Mouse (Mus musculus) embryonic fibroblast, embryonic 13.5 days (primary cell): Measurements from ENCODE around the gene Wwox. TPM values are rescaled to one million over a fixed set of nuclear protein-coding genes. Genes with fewer than 3 reads are reported as not detected.

Source experiments
- H3K27ac ChIP-seq: 2 replicates; pipeline ENCODE4 v1.5.1; 2012; ENCODE audit warnings: low read length, control low read depth, inconsistent platforms; ENCODE audit not compliant: insufficient read depth
- H3K4me1 ChIP-seq: 2 replicates; pipeline ENCODE4 v1.6.1; 2011; ENCODE audit warnings: low read length; ENCODE audit not compliant: control insufficient read depth, insufficient read depth
- H3K4me3 ChIP-seq: 2 replicates; pipeline ENCODE4 v1.5.1; 2011; ENCODE audit warnings: mild to moderate bottlenecking, control low read depth, low read length; ENCODE audit not compliant: insufficient read depth
- CTCF ChIP-seq: IDR thresholded peaks from 2 replicates; pipeline ENCODE4 v1.5.1; 2011; ENCODE audit warnings: mild to moderate bottlenecking, control low read depth, low read length, moderate library complexity, borderline replicate concordance; ENCODE audit not compliant: insufficient read depth
- POLR2A ChIP-seq: IDR thresholded peaks from 2 replicates; pipeline ENCODE4 v1.6.1; 2011; ENCODE audit warnings: low read depth, mild to moderate bottlenecking, control low read depth, low read length, moderate library complexity
- polyA plus RNA-seq: library from polyadenylated mRNA; stranded (reverse); fragments of >200 nt; gene quantifications from 2 replicates; pipeline ENCODE4 v1.2.4, GENCODE M21; 2011; ENCODE audit warnings: low read depth; ENCODE audit not compliant: missing spikeins, insufficient read length

The Wwox gene
- polyA plus RNA-seq, 1 experiment: 8.7 TPM

DNA sequence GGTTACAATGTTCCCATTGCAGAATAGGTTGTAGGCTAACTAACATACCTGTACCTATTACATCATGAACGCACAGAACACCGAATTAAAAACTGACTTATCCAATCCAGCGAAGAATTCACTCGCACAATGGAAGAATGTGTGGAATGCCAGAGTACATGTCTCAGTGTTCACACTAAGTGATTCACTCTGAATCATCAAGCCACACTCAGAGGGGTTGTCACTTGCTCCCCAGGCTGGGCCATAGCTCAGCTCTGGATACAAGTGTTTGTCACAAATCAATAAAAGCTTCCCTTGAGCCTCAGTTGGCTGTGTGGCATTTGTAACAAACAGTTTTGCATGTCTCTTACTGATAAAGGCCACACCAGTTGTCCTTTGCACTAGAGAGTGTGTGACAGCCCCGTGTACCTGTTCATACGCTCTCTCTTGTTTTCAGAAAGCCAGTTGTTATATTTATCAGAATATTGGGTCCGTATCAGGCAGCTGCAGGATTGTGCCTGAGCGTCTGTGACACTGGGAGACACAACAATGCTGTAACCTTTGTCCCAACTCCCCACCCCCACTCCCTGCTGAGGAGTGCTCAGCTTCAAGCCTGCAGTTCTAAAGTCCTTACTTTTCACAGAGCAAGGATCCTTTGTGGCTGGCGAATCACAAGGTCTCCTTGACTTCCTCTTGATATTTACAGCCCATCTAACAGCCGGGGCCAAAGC lies 338.0 kb downstream of the Wwox start:
- H3K4me1 ChIP-seq: peaks cover 19% of the 10 kb centered on the region
- TF ChIP-seq POLR2A: no peak
- no peak for TF ChIP-seq CTCF
- H3K27ac ChIP-seq: no peak overlapping the region

DNA sequence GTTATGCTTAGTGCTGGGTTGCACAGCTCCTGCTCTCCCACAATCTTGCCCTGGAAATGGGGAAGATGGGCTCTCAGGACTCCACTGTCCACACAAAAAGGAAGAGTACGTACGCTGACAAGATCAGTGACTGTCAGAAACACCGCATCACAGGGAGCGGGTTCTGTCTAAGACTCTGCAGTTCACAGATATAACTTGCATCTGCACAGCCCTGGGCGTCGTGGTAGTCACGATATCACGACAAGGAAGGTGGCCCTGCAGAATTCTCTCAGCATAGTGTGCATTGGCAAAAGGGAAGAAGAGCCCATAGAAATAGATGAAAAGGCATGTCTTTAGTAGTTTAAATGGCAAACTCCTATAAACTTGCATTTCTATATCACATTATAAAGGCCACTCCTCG lies 339.5 kb downstream of the Wwox start:
- peaks cover 11% of the 10 kb centered on the region; the same call in 1 of the 2 replicates for H3K4me1 ChIP-seq
- TF ChIP-seq CTCF: no peak
- no peak for TF ChIP-seq POLR2A

More for the DNA sequence above, 338.0 kb downstream of the Wwox start:
- no peak overlapping the region for H3K4me3 ChIP-seq

DNA sequence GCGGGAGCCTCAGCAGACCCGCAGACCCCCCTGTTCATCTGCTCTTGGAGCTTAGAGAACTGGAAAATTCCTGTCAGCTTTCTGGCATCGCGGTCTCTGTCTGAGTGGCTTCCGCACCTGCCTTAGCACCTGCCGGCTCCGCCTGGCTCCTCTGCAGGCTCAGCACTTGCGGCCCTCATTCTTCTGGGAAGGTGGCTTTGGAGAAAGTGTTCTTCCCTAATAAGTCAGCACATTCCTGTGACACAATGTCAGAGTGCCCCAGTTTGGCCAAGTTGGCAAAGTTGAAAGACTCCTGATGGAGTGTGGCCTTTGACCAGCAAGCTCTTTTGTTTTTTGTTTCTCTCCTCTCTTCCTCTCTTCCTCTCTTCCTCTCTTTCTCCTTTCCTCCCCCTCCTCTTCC lies 343.9 kb downstream of the Wwox start:
- TF ChIP-seq CTCF (no peak), POLR2A (no peak)
- Histone ChIP-seq H3K4me1 (no peaks in the 10 kb centered on the region), H3K27ac (no peak overlapping the region), H3K4me3 (no peak overlapping the region)

More for the DNA sequence above, 339.5 kb downstream of the Wwox start:
- Histone ChIP-seq H3K4me3 (no peak overlapping the region), H3K27ac (no peak overlapping the region)

DNA sequence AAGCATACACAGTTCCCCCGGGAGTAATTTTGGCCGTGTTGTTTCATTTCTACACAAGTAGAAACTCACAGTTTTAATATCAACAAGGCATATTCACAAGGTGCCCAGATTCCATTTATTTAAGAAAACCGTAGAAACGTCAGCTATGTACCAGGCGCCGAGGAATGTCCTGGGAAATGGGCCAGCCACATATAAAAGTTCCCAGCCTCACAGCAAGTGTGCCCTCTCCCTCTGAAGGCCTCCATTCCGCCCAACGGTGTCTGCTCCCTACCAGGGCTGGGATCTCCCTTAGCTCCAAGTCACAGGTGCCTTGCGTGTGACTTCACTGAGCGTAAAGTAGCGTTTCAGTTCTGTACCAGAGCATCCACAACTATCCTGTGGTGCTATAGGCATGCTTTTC lies 346.4 kb downstream of the Wwox start:
- no peak for TF ChIP-seq CTCF
- no peak for TF ChIP-seq POLR2A

DNA sequence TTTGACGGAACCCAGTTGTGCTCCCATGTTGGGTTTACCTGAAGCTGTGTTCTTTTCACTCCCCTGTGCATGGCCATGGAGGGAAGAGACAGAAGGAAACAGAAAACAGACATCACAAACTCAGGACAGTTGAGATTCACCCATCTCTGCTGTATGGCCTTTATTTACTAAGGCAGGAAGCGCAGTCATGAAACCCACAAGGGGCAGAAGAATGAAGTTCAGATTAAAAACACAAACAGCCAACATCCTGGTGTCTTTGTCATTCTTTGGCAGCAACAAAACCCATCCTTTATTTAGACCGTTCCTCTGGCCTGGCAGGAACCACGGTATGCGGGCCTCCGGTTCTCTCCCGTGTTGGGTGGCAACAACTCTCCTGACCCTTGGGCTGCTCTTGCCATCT lies 350.2 kb downstream of the Wwox start:
- Histone ChIP-seq H3K4me3 (no peak overlapping the region), H3K4me1 (no peaks in the 10 kb centered on the region), H3K27ac (no peak overlapping the region)
- no peak for TF ChIP-seq CTCF

More for the DNA sequence above, 346.4 kb downstream of the Wwox start:
- Histone ChIP-seq H3K27ac (no peak overlapping the region), H3K4me3 (no peak overlapping the region), H3K4me1 (no peaks in the 10 kb centered on the region)

DNA sequence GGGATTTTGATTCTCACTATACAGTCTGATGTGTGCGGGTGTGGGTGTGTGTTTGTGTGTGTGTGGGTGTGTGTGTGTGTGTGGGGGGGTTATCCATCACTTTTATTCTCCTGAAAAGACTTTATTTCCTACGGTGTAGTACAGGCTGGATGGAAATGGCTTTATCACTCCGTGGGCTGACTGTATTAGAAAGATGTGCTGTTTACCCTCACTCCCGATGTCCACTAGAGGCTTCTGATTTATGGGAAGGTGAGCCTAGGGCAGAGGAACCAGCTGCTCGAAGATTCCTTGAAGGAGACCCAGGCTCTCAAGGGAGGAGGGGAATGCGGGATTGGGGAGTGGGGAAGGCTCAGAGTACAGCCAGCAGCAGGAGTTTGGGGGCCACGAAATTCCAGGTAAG lies 351.3 kb downstream of the Wwox start:
- no peak for TF ChIP-seq CTCF
- TF ChIP-seq POLR2A: no peak
- Histone ChIP-seq H3K4me3 (no peak overlapping the region), H3K27ac (no peak overlapping the region), H3K4me1 (no peaks in the 10 kb centered on the region)

DNA sequence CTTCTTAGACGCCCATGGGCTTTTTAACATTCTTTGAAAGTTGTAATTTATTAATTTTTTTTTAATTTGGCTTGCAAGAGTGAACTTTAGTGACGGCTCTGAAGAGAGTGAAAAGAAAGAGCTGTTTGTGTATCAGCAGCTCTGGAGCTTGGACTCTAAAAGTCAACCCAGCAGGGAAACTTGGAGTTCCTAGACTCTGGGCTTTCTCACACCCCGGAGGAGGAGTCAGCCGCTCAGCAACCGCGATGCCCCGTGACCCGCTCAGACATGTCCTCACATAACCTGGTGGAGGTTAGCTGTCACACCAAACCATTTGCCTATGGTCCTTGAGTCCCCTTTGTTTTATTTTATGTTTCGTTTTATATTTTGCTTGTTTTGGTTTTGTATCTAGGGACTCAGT lies 354.2 kb downstream of the Wwox start:
- TF ChIP-seq CTCF: no peak
- TF ChIP-seq POLR2A: no peak

DNA sequence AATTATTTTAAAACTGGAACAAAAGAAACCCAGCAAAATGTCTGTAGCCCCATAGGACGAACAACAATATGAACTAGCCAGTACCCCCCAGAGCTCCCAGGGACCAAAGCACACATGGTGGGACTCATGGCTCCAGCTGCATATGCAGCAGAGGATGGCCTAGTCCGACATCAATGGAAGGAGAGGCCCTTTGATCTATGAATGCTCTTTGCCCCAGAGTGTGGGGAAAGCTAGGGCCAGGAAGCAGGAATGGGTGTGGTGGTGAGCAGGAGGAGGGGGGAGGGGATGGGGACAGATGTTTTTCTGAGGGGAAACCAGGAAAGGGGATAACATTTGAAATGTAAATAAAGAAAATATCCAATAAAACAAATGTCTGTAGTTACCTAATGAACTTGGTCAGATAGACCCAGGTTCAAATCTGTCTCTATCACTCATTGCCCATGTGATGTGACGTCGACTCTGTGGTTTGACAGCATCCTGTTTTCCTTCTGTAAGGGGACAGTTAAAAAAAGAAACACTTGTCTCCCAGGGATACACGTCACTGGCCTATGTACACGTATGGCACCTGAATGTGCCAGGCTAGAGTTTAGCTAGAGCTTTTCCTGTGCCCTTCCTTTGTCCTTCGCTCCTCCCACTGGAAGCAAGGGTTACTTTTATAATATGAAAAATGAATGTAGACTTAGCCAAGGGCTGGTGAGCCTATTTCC lies 362.1 kb downstream of the Wwox start:
- Histone ChIP-seq H3K27ac (no peak overlapping the region), H3K4me1 (no peaks in the 10 kb centered on the region), H3K4me3 (no peak overlapping the region)
- no peak for TF ChIP-seq POLR2A

More for the DNA sequence above, 354.2 kb downstream of the Wwox start:
- Histone ChIP-seq H3K4me1 (no peaks in the 10 kb centered on the region), H3K27ac (no peak overlapping the region), H3K4me3 (no peak overlapping the region)

DNA sequence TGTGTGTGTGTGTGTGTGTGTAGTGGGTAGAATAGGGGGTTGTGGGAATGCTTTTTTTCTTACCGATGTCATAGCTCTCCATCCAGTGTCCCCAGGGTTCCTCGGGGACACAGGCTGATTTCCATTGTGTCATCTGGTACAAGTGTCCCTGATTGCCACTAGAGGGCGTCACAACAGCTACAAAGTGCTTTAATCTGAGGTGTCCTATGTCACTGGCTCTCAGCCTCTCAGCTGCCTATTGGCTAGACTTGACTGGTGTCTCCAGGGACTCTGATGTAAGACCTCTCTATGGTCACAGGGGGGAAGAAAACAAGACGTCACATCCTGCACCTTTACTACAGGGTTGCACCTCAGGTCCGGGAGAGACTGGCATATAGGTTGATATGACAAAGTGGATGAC lies 363.7 kb downstream of the Wwox start:
- TF ChIP-seq POLR2A (no peak), CTCF (no peak)
- Histone ChIP-seq H3K4me1 (no peaks in the 10 kb centered on the region), H3K27ac (no peak overlapping the region), H3K4me3 (no peak overlapping the region)

DNA sequence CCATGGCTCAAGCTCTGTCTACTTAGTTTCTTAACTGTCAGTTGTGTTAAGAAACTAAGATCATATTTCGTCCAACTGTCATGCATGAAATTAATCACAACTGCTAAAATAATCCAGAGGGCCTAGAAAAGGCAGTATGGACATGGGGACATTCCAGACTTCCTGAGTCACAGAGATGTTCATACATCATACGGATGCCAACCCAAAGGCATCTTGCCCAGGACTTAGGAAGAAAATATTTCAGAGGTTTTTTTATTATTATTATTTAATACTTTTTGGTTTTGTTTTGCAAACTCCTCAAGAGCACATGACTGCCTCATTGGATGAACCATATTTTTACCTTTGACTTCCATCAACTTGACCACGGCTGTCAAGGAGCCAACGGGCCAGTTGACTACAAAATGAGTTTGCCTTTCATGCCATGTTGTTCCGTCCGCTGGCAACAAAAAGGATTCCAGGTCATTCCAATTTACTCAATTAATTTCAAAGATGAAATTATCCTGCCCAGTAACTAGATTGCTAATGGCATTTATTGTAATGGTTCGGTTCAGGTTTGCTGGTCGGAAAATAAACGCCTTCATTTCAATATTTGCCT lies 367.5 kb downstream of the Wwox start:
- TF ChIP-seq POLR2A: no peak
- no peak for TF ChIP-seq CTCF
- Histone ChIP-seq H3K4me1 (no peaks in the 10 kb centered on the region), H3K27ac (no peak overlapping the region), H3K4me3 (no peak overlapping the region)
